Mouse (Mus musculus): Measurements from ENCODE around the gene Samd4b.

GRCm38 (mm10) chr7:28565407-28565806 lies 32.5 kb downstream of the Samd4b start:
- TF ChIP-seq CTCF (IDR thresholded peaks at IDR 0.05; ENCODE audit: low read depth): no peak
- no peak for TF ChIP-seq EP300 (IDR thresholded peaks at IDR 0.05; ENCODE audit: low read depth)
